Mouse (Mus musculus) midbrain, embryonic 15.5 days (tissue): ENCODE data around the gene Shank2. TPM values are rescaled to one million over a fixed set of nuclear protein-coding genes. Genes with fewer than 3 reads are reported as not detected.
A peak's percentile ranks its signal among the peaks of the same experiment; 100 is the strongest.

Source experiments
- ATAC-seq: fragments of 200-750 bp; cut with Nextera tagmentation; replicated peaks from 2 replicates; pipeline ENCODE4 v1.8.0; 2017; ENCODE audit warnings: moderate TSS enrichment
- H3K27ac ChIP-seq: fragments of 300-500 bp; sonication (generic); 2 replicates; pipeline ENCODE4 v1.5.1; 2015; ENCODE audit warnings: mild to moderate bottlenecking, inconsistent platforms
- H3K27me3 ChIP-seq: fragments of 300-500 bp; sonication (generic); replicated peaks from 2 replicates; pipeline ENCODE4 v1.6.1; 2015; ENCODE audit warnings: inconsistent platforms
- H3K36me3 ChIP-seq: fragments of 300-500 bp; sonication (generic); replicated peaks from 2 replicates; pipeline ENCODE4 v1.6.1; 2015; ENCODE audit warnings: inconsistent platforms
- H3K4me1 ChIP-seq: fragments of 300-500 bp; sonication (generic); 2 replicates; pipeline ENCODE4 v1.6.1; 2015; ENCODE audit warnings: inconsistent platforms
- H3K4me2 ChIP-seq: fragments of 300-500 bp; sonication (generic); 2 replicates; pipeline ENCODE4 v1.6.1; 2015; ENCODE audit warnings: inconsistent platforms, mild to moderate bottlenecking, moderate library complexity
- H3K4me3 ChIP-seq: fragments of 300-500 bp; sonication (generic); 2 replicates; pipeline ENCODE4 v1.5.1; 2015; ENCODE audit warnings: mild to moderate bottlenecking, inconsistent platforms
- H3K9ac ChIP-seq: fragments of 300-500 bp; sonication (generic); 2 replicates; pipeline ENCODE4 v1.6.1; 2015; ENCODE audit warnings: mild to moderate bottlenecking, inconsistent platforms
- H3K9me3 ChIP-seq: fragments of 300-500 bp; sonication (generic); 2 replicates; pipeline ENCODE4 v1.6.1; 2016; ENCODE audit warnings: inconsistent platforms
- WGBS: fragments of 180-500 bp; shearing (Covaris S2); methylation state at CpG from one replicate; pipeline ENCODE4 v1.1.7; 2015; ENCODE audit warnings: mixed read lengths; 5-methylcytosine and 5-hydroxymethylcytosine counted together
- polyA plus RNA-seq: library from polyadenylated mRNA; unstranded; fragments of >200 nt; fragmentation: Nextera tagmentation; extraction: Ambion mirVana; gene quantifications from 2 replicates; pipeline ENCODE4 v1.2.1, GENCODE M21; 2015

Gene Shank2
- polyA plus RNA-seq, 1 experiment from 2014 or later: 10.5 TPM

GRCm38 (mm10) chr7:144407675-144408074 lies 405.9 kb downstream of the Shank2 start:
- H3K27ac ChIP-seq: no peak overlapping the region
- H3K36me3 ChIP-seq: no peaks in the 10 kb centered on the region

GRCm38 (mm10) chr7:144408464-144409000 lies 406.8 kb downstream of the Shank2 start:
- Histone ChIP-seq H3K4me3 (no peak overlapping the region), H3K36me3 (no peaks in the 10 kb centered on the region), H3K27ac (no peak overlapping the region), H3K9me3 (no peaks in the 10 kb centered on the region), H3K4me2 (no peak overlapping the region), H3K27me3 (no peaks in the 10 kb centered on the region), H3K9ac (no peak overlapping the region), H3K4me1 (peaks cover 3% of the 10 kb centered on the region; the same call in 1 of the 2 replicates)
- WGBS: 86% methylated on average over 2 of the region's 2 CpGs
- ATAC-seq: no peak

More at GRCm38 (mm10) chr7:144407675-144408074, 405.9 kb downstream of the Shank2 start:
- H3K4me3 ChIP-seq: no peak overlapping the region
- H3K4me2 ChIP-seq: no peak overlapping the region
- H3K27me3 ChIP-seq: no peaks in the 10 kb centered on the region
- ATAC-seq: no peak
- no peaks in the 10 kb centered on the region for H3K9me3 ChIP-seq
- peaks cover 3% of the 10 kb centered on the region; the same call in 1 of the 2 replicates for H3K4me1 ChIP-seq
- no peak overlapping the region for H3K9ac ChIP-seq
- 79% methylated on average over 4 of the region's 4 CpGs for WGBS

- no peak overlapping the region for H3K4me3 ChIP-seq
- H3K4me1 ChIP-seq: peaks cover 3% of the 10 kb centered on the region; the same call in 1 of the 2 replicates
Measured at GRCm38 (mm10) chr7:144409682-144410081, 408.0 kb downstream of the Shank2 start.

GRCm38 (mm10) chr7:144411967-144412906 lies 410.5 kb downstream of the Shank2 start:
- H3K36me3 ChIP-seq: no peaks in the 10 kb centered on the region
- peaks cover 11% of the 10 kb centered on the region for H3K4me1 ChIP-seq
- H3K27ac ChIP-seq: peak overlapping the region; percentile 63
- no peaks in the 10 kb centered on the region for H3K9me3 ChIP-seq
- H3K27me3 ChIP-seq: no peaks in the 10 kb centered on the region
- ATAC-seq: no peak
- no peak overlapping the region for H3K4me2 ChIP-seq
- no peak overlapping the region for H3K9ac ChIP-seq
- 42% methylated on average over 22 of the region's 22 CpGs for WGBS
- H3K4me3 ChIP-seq: no peak overlapping the region

More at GRCm38 (mm10) chr7:144409682-144410081, 408.0 kb downstream of the Shank2 start:
- no peak for ATAC-seq
- H3K9me3 ChIP-seq: no peaks in the 10 kb centered on the region
- 82% methylated on average over 18 of the region's 18 CpGs for WGBS
- no peak overlapping the region for H3K4me2 ChIP-seq
- no peak overlapping the region for H3K9ac ChIP-seq
- no peaks in the 10 kb centered on the region for H3K27me3 ChIP-seq
- H3K27ac ChIP-seq: no peak overlapping the region
- no peaks in the 10 kb centered on the region for H3K36me3 ChIP-seq

- ATAC-seq: no peak
- Histone ChIP-seq H3K36me3 (no peaks in the 10 kb centered on the region), H3K9ac (no peak overlapping the region), H3K27me3 (no peaks in the 10 kb centered on the region), H3K9me3 (no peaks in the 10 kb centered on the region), H3K27ac (no peak overlapping the region), H3K4me2 (no peak overlapping the region), H3K4me1 (peaks cover 27% of the 10 kb centered on the region), H3K4me3 (no peak overlapping the region)
- 77% methylated on average over 5 of the region's 5 CpGs for whole genome bisulfite sequencing
Measured at GRCm38 (mm10) chr7:144414632-144415031, 412.9 kb downstream of the Shank2 start.

- Histone ChIP-seq H3K36me3 (no peaks in the 10 kb centered on the region), H3K27me3 (no peaks in the 10 kb centered on the region), H3K9ac (no peak overlapping the region), H3K4me3 (no peak overlapping the region), H3K27ac (no peak overlapping the region), H3K4me1 (peaks cover 34% of the 10 kb centered on the region), H3K9me3 (no peaks in the 10 kb centered on the region), H3K4me2 (no peak overlapping the region)
- WGBS: 86% methylated on average over 4 of the region's 4 CpGs
- no peak for ATAC-seq
Measured at GRCm38 (mm10) chr7:144415795-144416194, 414.1 kb downstream of the Shank2 start.

GRCm38 (mm10) chr7:144417234-144417633 lies 415.5 kb downstream of the Shank2 start:
- Histone ChIP-seq H3K4me3 (no peak overlapping the region), H3K4me2 (peak overlapping the region; percentile 28), H3K27me3 (no peaks in the 10 kb centered on the region), H3K36me3 (no peaks in the 10 kb centered on the region), H3K9me3 (no peaks in the 10 kb centered on the region), H3K9ac (peak overlapping the region; percentile 25), H3K27ac (peak overlapping the region; percentile 80), H3K4me1 (peaks cover 32% of the 10 kb centered on the region)
- peak; percentile 72 for ATAC-seq
- 39% methylated on average over 2 of the region's 2 CpGs for WGBS

- H3K27ac ChIP-seq: peak overlapping the region; percentile 80
- no peaks in the 10 kb centered on the region for H3K27me3 ChIP-seq
- H3K4me1 ChIP-seq: peaks cover 30% of the 10 kb centered on the region
- H3K36me3 ChIP-seq: no peaks in the 10 kb centered on the region
- no peak overlapping the region for H3K4me3 ChIP-seq
- ATAC-seq: peak; percentile 87
- no peaks in the 10 kb centered on the region for H3K9me3 ChIP-seq
- H3K4me2 ChIP-seq: peak overlapping the region; percentile 28
- WGBS: 26% methylated on average over 16 of the region's 16 CpGs
- no peak overlapping the region for H3K9ac ChIP-seq
Measured at GRCm38 (mm10) chr7:144417644-144418343, 416.1 kb downstream of the Shank2 start.

- H3K4me3 ChIP-seq: no peak overlapping the region
- peaks cover 36% of the 10 kb centered on the region for H3K4me1 ChIP-seq
- no peak overlapping the region for H3K4me2 ChIP-seq
- no peaks in the 10 kb centered on the region for H3K9me3 ChIP-seq
- no peak overlapping the region for H3K9ac ChIP-seq
- no peaks in the 10 kb centered on the region for H3K36me3 ChIP-seq
- no peaks in the 10 kb centered on the region for H3K27me3 ChIP-seq
- 34% methylated on average over 16 of the region's 16 CpGs for WGBS
- no peak for ATAC-seq
- H3K27ac ChIP-seq: no peak overlapping the region
Measured at GRCm38 (mm10) chr7:144420552-144420951, 418.8 kb downstream of the Shank2 start.

GRCm38 (mm10) chr7:144421478-144421877 lies 419.8 kb downstream of the Shank2 start:
- Histone ChIP-seq H3K27me3 (no peaks in the 10 kb centered on the region), H3K9ac (no peak overlapping the region), H3K4me3 (no peak overlapping the region), H3K36me3 (no peaks in the 10 kb centered on the region), H3K4me2 (no peak overlapping the region), H3K9me3 (no peaks in the 10 kb centered on the region), H3K4me1 (peaks cover 39% of the 10 kb centered on the region), H3K27ac (no peak overlapping the region)
- no peak for ATAC-seq
- WGBS: 48% methylated on average over 6 of the region's 6 CpGs

GRCm38 (mm10) chr7:144425953-144426352 lies 424.2 kb downstream of the Shank2 start:
- ATAC-seq: peak; percentile 43
- WGBS: 7% methylated on average over 8 of the region's 8 CpGs
- H3K27ac ChIP-seq: 0 out of 2 replicates have a peak overlapping the region, but pooled peaks have one; percentile 55
- no peak overlapping the region for H3K4me3 ChIP-seq
- no peak overlapping the region for H3K9ac ChIP-seq
- no peaks in the 10 kb centered on the region for H3K36me3 ChIP-seq
- no peaks in the 10 kb centered on the region for H3K9me3 ChIP-seq
- no peaks in the 10 kb centered on the region for H3K27me3 ChIP-seq
- no peak overlapping the region for H3K4me2 ChIP-seq
- H3K4me1 ChIP-seq: peaks cover 8% of the 10 kb centered on the region

- WGBS: 88% methylated on average over 3 of the region's 3 CpGs
- ATAC-seq: no peak; the same call in 1 of the 2 replicates
- Histone ChIP-seq H3K4me3 (no peak overlapping the region), H3K4me1 (peaks cover 8% of the 10 kb centered on the region), H3K4me2 (no peak overlapping the region), H3K9me3 (no peaks in the 10 kb centered on the region), H3K27ac (no peak overlapping the region), H3K27me3 (no peaks in the 10 kb centered on the region), H3K36me3 (no peaks in the 10 kb centered on the region), H3K9ac (no peak overlapping the region)
Measured at GRCm38 (mm10) chr7:144426594-144426993, 424.9 kb downstream of the Shank2 start.
